Mouse (Mus musculus): ENCODE measurements around the gene Pax7. TPM values are rescaled to one million over a fixed set of nuclear protein-coding genes. Genes with fewer than 3 reads are reported as not detected.

The Pax7 gene
- total and polyA plus RNA-seq, 2 experiments from 2014 or later, result 0.41 to 3.6 TPM

- TF ChIP-seq CTCF (IDR thresholded peaks at IDR 0.05; ENCODE audit: low read depth), result no peak
- Histone ChIP-seq H3K4me1 (ENCODE audit: insufficient read depth, low read length) (no peaks in the 10 kb centered on the region), H3K36me3 (ENCODE audit: insufficient read depth, low read length) (no peaks in the 10 kb centered on the region), H3K27ac (no peak overlapping the region), H3K27me3 (ENCODE audit: insufficient read depth, low read length) (peaks cover 8% of the 10 kb centered on the region; the same call in 1 of the 2 replicates), H3K9ac (replicated peaks; ENCODE audit: low read length) (no peak overlapping the region), H3K4me2 (ENCODE audit: low read depth, low read length) (no peak overlapping the region), H3K9me3 (ENCODE audit: low read length) (no peaks in the 10 kb centered on the region), H3K4me3 (ENCODE audit: low read length) (no peak overlapping the region)
- DNase-seq (ENCODE audit: low spot score) (no peak), ATAC-seq (no peak)
- WGBS, result 66% methylated on average over 7 of the region's 7 CpGs
Observed at GRCm38 (mm10) chr4:139842919-139843318, 9.6 kb upstream of the Pax7 start.

- Histone ChIP-seq H3K27me3 (ENCODE audit: insufficient read depth, low read length) (peaks cover 17% of the 10 kb centered on the region), H3K4me2 (ENCODE audit: low read depth, low read length) (no peak overlapping the region), H3K4me3 (ENCODE audit: low read length) (no peak overlapping the region), H3K9ac (replicated peaks; ENCODE audit: low read length) (no peak overlapping the region), H3K4me1 (ENCODE audit: insufficient read depth, low read length) (no peaks in the 10 kb centered on the region), H3K27ac (no peak overlapping the region), H3K9me3 (ENCODE audit: low read length) (no peaks in the 10 kb centered on the region), H3K36me3 (ENCODE audit: insufficient read depth, low read length) (no peaks in the 10 kb centered on the region)
- TF ChIP-seq CTCF (IDR thresholded peaks at IDR 0.05; ENCODE audit: low read depth), result no peak
- WGBS, result 34% methylated on average over 9 of the region's 9 CpGs
- no peak for DNase-seq (ENCODE audit: low spot score)
- ATAC-seq, result no peak
Observed at GRCm38 (mm10) chr4:139840939-139841500, 7.7 kb upstream of the Pax7 start.

GRCm38 (mm10) chr4:139840442-139840841 lies 7.1 kb upstream of the Pax7 start:
- Histone ChIP-seq H3K9ac (replicated peaks; ENCODE audit: low read length) (no peak overlapping the region), H3K27ac (no peak overlapping the region), H3K36me3 (ENCODE audit: insufficient read depth, low read length) (no peaks in the 10 kb centered on the region), H3K9me3 (ENCODE audit: low read length) (no peaks in the 10 kb centered on the region), H3K4me1 (ENCODE audit: insufficient read depth, low read length) (no peaks in the 10 kb centered on the region), H3K4me3 (ENCODE audit: low read length) (no peak overlapping the region), H3K4me2 (ENCODE audit: low read depth, low read length) (no peak overlapping the region), H3K27me3 (ENCODE audit: insufficient read depth, low read length) (peaks cover 23% of the 10 kb centered on the region)
- 82% methylated on average over 4 of the region's 4 CpGs for WGBS
- ATAC-seq, result no peak
- no peak for DNase-seq (ENCODE audit: low spot score)
- peak; percentile 30 for TF ChIP-seq CTCF (IDR thresholded peaks at IDR 0.05; ENCODE audit: low read depth)

- Histone ChIP-seq H3K4me1 (ENCODE audit: insufficient read depth, low read length) (no peaks in the 10 kb centered on the region), H3K9ac (replicated peaks; ENCODE audit: low read length) (no peak overlapping the region), H3K36me3 (ENCODE audit: insufficient read depth, low read length) (no peaks in the 10 kb centered on the region), H3K27me3 (ENCODE audit: insufficient read depth, low read length) (peaks cover 53% of the 10 kb centered on the region), H3K4me2 (ENCODE audit: low read depth, low read length) (no peak overlapping the region), H3K9me3 (ENCODE audit: low read length) (no peaks in the 10 kb centered on the region), H3K27ac (no peak overlapping the region), H3K4me3 (ENCODE audit: low read length) (no peak overlapping the region)
- ATAC-seq (no peak), DNase-seq (ENCODE audit: low spot score) (no peak)
- WGBS, result 16% methylated on average over 5 of the region's 5 CpGs
- no peak for TF ChIP-seq CTCF (IDR thresholded peaks at IDR 0.05; ENCODE audit: low read depth)
Observed at GRCm38 (mm10) chr4:139836681-139837080, 3.4 kb upstream of the Pax7 start.

GRCm38 (mm10) chr4:139836196-139836595 lies 2.9 kb upstream of the Pax7 start:
- WGBS, result 9% methylated on average over 8 of the region's 8 CpGs
- Histone ChIP-seq H3K9ac (replicated peaks; ENCODE audit: low read length) (no peak overlapping the region), H3K9me3 (ENCODE audit: low read length) (no peaks in the 10 kb centered on the region), H3K36me3 (ENCODE audit: insufficient read depth, low read length) (no peaks in the 10 kb centered on the region), H3K27ac (no peak overlapping the region), H3K27me3 (ENCODE audit: insufficient read depth, low read length) (peaks cover 57% of the 10 kb centered on the region), H3K4me1 (ENCODE audit: insufficient read depth, low read length) (no peaks in the 10 kb centered on the region), H3K4me3 (ENCODE audit: low read length) (no peak overlapping the region), H3K4me2 (ENCODE audit: low read depth, low read length) (no peak overlapping the region; the same call in 1 of the 2 replicates)
- TF ChIP-seq CTCF (IDR thresholded peaks at IDR 0.05; ENCODE audit: low read depth), result no peak
- DNase-seq (ENCODE audit: low spot score) (no peak), ATAC-seq (0 out of 2 replicates have a peak, but pooled peaks have one; percentile 30)

- H3K27me3 ChIP-seq (ENCODE audit: insufficient read depth, low read length), result peaks cover 67% of the 10 kb centered on the region
- 14% methylated on average over 17 of the region's 17 CpGs for WGBS
- TF ChIP-seq CTCF (IDR thresholded peaks at IDR 0.05; ENCODE audit: low read depth), result no peak
- DNase-seq (ENCODE audit: low spot score) (no peak), ATAC-seq (no peak)
- no peak overlapping the region for H3K4me3 ChIP-seq (ENCODE audit: low read length)
- no peaks in the 10 kb centered on the region for H3K36me3 ChIP-seq (ENCODE audit: insufficient read depth, low read length)
- H3K4me2 ChIP-seq (ENCODE audit: low read depth, low read length), result 0 out of 2 replicates have a peak overlapping the region, but pooled peaks have one; percentile 18
- no peaks in the 10 kb centered on the region for H3K9me3 ChIP-seq (ENCODE audit: low read length)
- H3K27ac ChIP-seq, result no peak overlapping the region
- no peak overlapping the region for H3K9ac ChIP-seq (replicated peaks; ENCODE audit: low read length)
- H3K4me1 ChIP-seq (ENCODE audit: insufficient read depth, low read length), result no peaks in the 10 kb centered on the region
Observed at GRCm38 (mm10) chr4:139833817-139834401, 581 bp upstream of the Pax7 start.

Measured in hindbrain, postnatal 0 days (tissue).